Mouse (Mus musculus) B cell, adult (primary cell): Measurements from ENCODE around the gene Sytl4. TPM values are rescaled to one million over a fixed set of nuclear protein-coding genes. Genes with fewer than 3 reads are reported as not detected.

Experiments used
- total RNA-seq: library from RNA; stranded (reverse); gene quantifications from 4 replicates; pipeline ENCODE4 v1.2.4, GENCODE M21; 2023; ENCODE audit not compliant: inconsistent age

The Sytl4 gene
- total RNA-seq, result 0.51 TPM in 1 of 4 replicates, not detected in the others

GRCm38 (mm10) chrX:133981231-133982002 is at the start of gene Sytl4:
TSS of gene Sytl4 (minus strand) at chrX:133981812.

GRCm38 (mm10) chrX:133908261-133908660 is 73.4 kb downstream of the Sytl4 start, which contains the start of gene Srpx2:
TSS of gene Srpx2 (plus strand) at chrX:133908426.

DNA sequence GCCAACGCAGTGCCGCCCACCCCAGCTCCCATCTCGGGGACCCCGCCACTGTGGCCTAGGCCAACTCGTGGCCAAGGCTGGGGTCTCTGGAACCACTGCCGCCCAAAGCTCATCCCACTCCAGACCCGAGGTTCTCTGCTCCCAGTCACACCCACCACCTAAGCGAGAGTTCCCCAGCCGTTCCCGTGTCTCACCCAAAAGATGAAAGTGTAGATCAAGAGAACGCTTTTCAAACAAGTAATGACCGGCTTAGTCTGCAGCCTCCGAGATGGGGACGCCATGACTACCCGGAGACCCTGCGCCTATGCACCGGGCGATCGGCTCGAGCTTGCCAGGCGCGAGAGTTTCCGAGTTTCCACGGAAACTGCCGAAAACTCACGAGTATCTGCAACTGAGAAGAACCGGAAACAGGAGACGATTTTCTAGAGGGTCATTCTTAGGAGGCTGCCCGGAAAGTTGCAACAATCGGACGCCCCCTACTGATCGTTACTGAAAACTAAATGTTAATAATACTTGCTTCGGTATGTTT is 83.5 kb downstream of the Sytl4 start, which contains the start of gene Tspan6:
Gene Tspan6 (minus strand): TSS at position 416 of the 529 bp plus-strand sequence.

Other genes with a start within 250 kb of the Sytl4 start
- gene Tnmd, start 130.8 kb downstream of the Sytl4 start, total RNA-seq, result not detected in 4 replicates
- 1.1 to 3.2 TPM (median 1.6 TPM) in 4 replicates for gene Tspan6, start 83.4 kb downstream of the Sytl4 start, total RNA-seq
- gene Srpx2, start 73.4 kb downstream of the Sytl4 start, total RNA-seq, result not detected in 4 replicates
- 43.6 to 59.2 TPM (median 51.1 TPM) in 4 replicates for gene Cstf2, start 77.4 kb upstream of the Sytl4 start, total RNA-seq
- gene Xkrx, start 180.3 kb upstream of the Sytl4 start, total RNA-seq, result 22.8 to 27.5 TPM (median 25.5 TPM) in 4 replicates
- not detected in 4 replicates for gene Arl13a, start 205.7 kb upstream of the Sytl4 start, total RNA-seq
- gene Nox1, start 240.1 kb upstream of the Sytl4 start, total RNA-seq, result 0.70 to 3.5 TPM (median 2.6 TPM) in 4 replicates